Mouse (Mus musculus) spleen, postnatal 0 days (tissue): Measurements from ENCODE around the gene Dnajb9. TPM values are rescaled to one million over a fixed set of nuclear protein-coding genes. Genes with fewer than 3 reads are reported as not detected.

Experiments
- polyA plus RNA-seq: library from polyadenylated mRNA; unstranded; fragments of >200 nt; fragmentation: Nextera tagmentation; extraction: Ambion mirVana; gene quantifications from 2 replicates; pipeline ENCODE4 v1.2.1, GENCODE M21; 2015

The Dnajb9 gene
- polyA plus RNA-seq, result 9.0 and 10.6 TPM in 2 replicates

DNA sequence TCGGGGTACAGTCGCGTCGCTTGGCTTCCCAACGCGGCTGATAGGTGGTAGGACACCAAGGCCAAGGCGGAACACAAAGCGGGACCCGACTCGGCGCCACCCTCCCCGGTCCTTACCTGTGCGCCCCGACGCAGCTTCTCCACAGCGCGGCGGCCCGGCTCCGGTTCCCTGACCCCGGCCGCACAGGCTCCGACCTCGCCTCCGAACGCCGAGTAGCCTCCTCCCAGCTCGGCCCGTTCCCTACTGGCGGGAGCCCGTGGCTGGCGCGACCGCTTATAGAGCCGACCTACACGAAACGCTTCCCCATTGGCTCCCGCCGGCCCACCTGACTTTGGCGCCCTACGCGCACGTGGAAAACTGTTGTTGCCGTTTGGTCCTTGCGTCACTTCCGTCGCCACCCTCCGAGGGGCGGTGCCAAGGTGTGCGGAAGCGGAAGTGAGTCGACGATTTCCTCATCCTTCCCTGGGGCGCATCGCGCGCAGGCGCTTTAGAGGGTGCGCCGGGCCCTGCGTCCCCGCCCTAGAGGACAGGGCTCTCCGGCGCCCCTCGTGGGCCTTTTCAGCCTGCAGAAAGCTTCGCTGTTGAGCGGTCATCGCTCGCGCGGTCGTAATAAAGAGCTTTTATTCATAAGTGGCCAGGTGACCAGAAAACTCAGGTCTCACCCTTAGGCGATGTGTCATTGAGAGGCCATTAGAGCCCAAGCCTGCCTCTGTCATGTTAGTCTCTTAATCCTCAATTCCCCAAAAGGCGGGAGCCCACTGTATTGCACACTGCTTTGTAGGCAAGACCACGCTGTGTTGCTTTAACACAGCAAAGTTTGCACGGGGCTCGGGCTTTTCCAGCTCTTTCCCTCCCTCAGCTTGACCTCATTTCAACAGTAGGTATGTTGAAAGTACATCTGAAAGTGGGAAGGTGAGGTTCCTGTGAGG, at the start of gene Dnajb9:
TSS of gene Dnajb9 (minus strand) at position 503 of the 929 bp plus-strand sequence.

DNA sequence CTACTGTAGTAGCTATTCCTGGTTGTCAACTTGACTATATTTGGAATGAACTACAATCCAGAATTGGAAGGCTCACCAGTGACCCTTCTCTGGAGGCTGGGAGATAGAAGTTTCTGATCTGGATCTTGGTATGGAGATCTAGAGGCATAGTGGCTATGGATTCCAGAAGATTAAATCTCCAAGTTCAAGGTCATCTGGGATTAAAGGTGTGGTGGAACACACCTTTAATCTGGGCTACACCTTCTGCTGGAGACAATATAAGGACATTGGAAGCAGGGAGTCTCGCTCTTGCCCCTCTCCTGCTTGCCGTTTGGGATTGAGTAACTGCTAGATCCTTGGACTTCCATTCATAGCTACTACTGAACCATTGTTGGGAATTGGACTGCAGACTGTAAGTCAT, 10.9 kb upstream of the Dnajb9 start, which contains the start of gene Pnpla8:
TSS of gene Pnpla8 (plus strand) at position 301 of the 400 bp plus-strand sequence.

Other genes with a start within 250 kb of the Dnajb9 start
- 30.8 and 37.6 TPM in 2 replicates for gene Pnpla8, start 11.0 kb upstream of the Dnajb9 start, polyA plus RNA-seq
- 0.30 and 0.61 TPM in 2 replicates for gene Nrcam, start 118.6 kb upstream of the Dnajb9 start, polyA plus RNA-seq